Mouse (Mus musculus) right cerebral cortex, postnatal 4 days (tissue): ENCODE data around the gene Cage1.

Source experiments
- DNase-seq: peaks from one replicate; pipeline ENCODE4 v3.0.0-alpha.2; 2022

Cage1 gene

GRCm38 (mm10) chr13:38009721-38010408 lies 27.0 kb downstream of the Cage1 start:
- no peak for DNase-seq

- no peak for DNase-seq
Measured at GRCm38 (mm10) chr13:38007972-38008371, 28.9 kb downstream of the Cage1 start.

GRCm38 (mm10) chr13:38002461-38002860 lies 34.4 kb downstream of the Cage1 start:
- no peak for DNase-seq

- no peak for DNase-seq
Measured at GRCm38 (mm10) chr13:37999713-38000112, 37.2 kb downstream of the Cage1 start.

GRCm38 (mm10) chr13:37994405-37994749 lies 42.5 kb downstream of the Cage1 start:
- no peak for DNase-seq

GRCm38 (mm10) chr13:37993704-37994404 lies 43.0 kb downstream of the Cage1 start, which contains the start of gene Ssr1:
Gene Ssr1, minus strand, starts transcription at chr13:37994217.
- DNase-seq = peak; percentile 97

GRCm38 (mm10) chr13:37993376-37993703 lies 43.5 kb downstream of the Cage1 start:
- no peak for DNase-seq

- no peak for DNase-seq
Measured at GRCm38 (mm10) chr13:37992638-37993371, 44.1 kb downstream of the Cage1 start.

GRCm38 (mm10) chr13:37989701-37990100 lies 47.2 kb downstream of the Cage1 start:
- no peak for DNase-seq

GRCm38 (mm10) chr13:37986166-37986565 lies 50.7 kb downstream of the Cage1 start:
- no peak for DNase-seq

- DNase-seq = no peak
Measured at GRCm38 (mm10) chr13:37981063-37981462, 55.8 kb downstream of the Cage1 start.

- no peak for DNase-seq
Measured at GRCm38 (mm10) chr13:37980346-37980745, 56.5 kb downstream of the Cage1 start.

GRCm38 (mm10) chr13:37979506-37979905 lies 57.4 kb downstream of the Cage1 start:
- no peak for DNase-seq

GRCm38 (mm10) chr13:37974731-37975130 lies 62.1 kb downstream of the Cage1 start:
- DNase-seq = no peak

GRCm38 (mm10) chr13:37974036-37974435 lies 62.8 kb downstream of the Cage1 start:
- DNase-seq = no peak

- DNase-seq = no peak
Measured at GRCm38 (mm10) chr13:37970887-37971530, 65.9 kb downstream of the Cage1 start.

- DNase-seq = peak; percentile 36
Measured at GRCm38 (mm10) chr13:37969988-37970387, 66.9 kb downstream of the Cage1 start.

- DNase-seq = peak; percentile 92
Measured at GRCm38 (mm10) chr13:37969337-37969736, 67.5 kb downstream of the Cage1 start.

GRCm38 (mm10) chr13:37967565-37967964 lies 69.3 kb downstream of the Cage1 start:
- no peak for DNase-seq

GRCm38 (mm10) chr13:37967052-37967437 lies 69.8 kb downstream of the Cage1 start:
- no peak for DNase-seq

GRCm38 (mm10) chr13:37966256-37967051 lies 70.4 kb downstream of the Cage1 start:
- DNase-seq = no peak

- DNase-seq = no peak
Measured at GRCm38 (mm10) chr13:37965126-37965914, 71.5 kb downstream of the Cage1 start.
